Mouse (Mus musculus): ENCODE results near the gene Trpd52l3.

DNA sequence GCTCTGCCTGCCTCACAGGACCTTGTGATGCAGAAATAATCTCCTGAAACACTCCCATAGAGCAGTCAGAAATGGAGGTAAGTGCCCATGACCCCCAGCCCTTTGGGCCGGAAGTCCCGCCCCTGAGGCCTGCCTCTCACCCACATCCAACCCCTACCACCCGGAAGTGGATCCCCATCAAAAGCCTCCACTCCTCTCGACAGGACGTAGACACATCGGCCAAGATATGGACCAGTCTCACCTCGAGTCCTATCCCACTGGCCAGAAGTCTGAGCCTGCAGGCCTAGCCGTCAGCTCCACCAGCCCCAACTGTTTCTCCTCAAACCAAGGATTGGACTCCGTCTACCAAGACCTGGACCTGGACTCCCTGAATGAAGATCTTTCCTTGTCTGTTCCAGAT lies at the start of gene Trpd52l3:
- TF ChIP-seq USF1 (IDR thresholded peaks at IDR 0.05; ENCODE audit: low read depth, low read length) (no peak), MAX (IDR thresholded peaks at IDR 0.05; ENCODE audit: low read length) (no peak), CTCF (conservative IDR thresholded peaks at IDR 0.05 in 1 of 2, IDR thresholded peaks at IDR 0.05 in 1 of 2; ENCODE audit: low read depth in 2 of 2, low read length in 2 of 2) (no peak), HCFC1 (IDR thresholded peaks at IDR 0.05; ENCODE audit: low read depth, low read length) (no peak), TCF12 (IDR thresholded peaks at IDR 0.05; ENCODE audit: low read depth, low read length) (no peak), ZC3H11A (IDR thresholded peaks at IDR 0.05; ENCODE audit: low read depth, low read length) (no peak), TBP (conservative IDR thresholded peaks at IDR 0.05; ENCODE audit: low read depth, low read length) (no peak), ELF1 (IDR thresholded peaks at IDR 0.05; ENCODE audit: low read depth, low read length) (no peak), POLR2A (IDR thresholded peaks at IDR 0.05; ENCODE audit: low read depth, low read length) (no peak), MXI1 (IDR thresholded peaks at IDR 0.05; ENCODE audit: low read depth, low read length) (no peak), ETS1 (conservative IDR thresholded peaks at IDR 0.05; ENCODE audit: low read depth, low read length) (no peak), MAFK (IDR thresholded peaks at IDR 0.05; ENCODE audit: insufficient replicate concordance, low read length) (no peak), MYC (IDR thresholded peaks at IDR 0.05; ENCODE audit: low read depth, low read length) (no peak), ZKSCAN1 (IDR thresholded peaks at IDR 0.05; ENCODE audit: borderline replicate concordance, low read depth, low read length) (no peak)
